Mouse (Mus musculus) megakaryocyte, embryonic 14.5 days (primary cell): ENCODE data around the gene Naa16. TPM values are rescaled to one million over a fixed set of nuclear protein-coding genes. Genes with fewer than 3 reads are reported as not detected.

Experiments used
- H3K27me3 ChIP-seq: replicated peaks from 2 replicates; pipeline ENCODE3; 2012; ENCODE audit warnings: inconsistent platforms
- H3K36me3 ChIP-seq: replicated peaks from 2 replicates; pipeline ENCODE3; 2012; ENCODE audit warnings: low read length, inconsistent platforms, mixed read lengths
- H3K4me1 ChIP-seq: 2 replicates; pipeline ENCODE4 v1.6.1; 2012; ENCODE audit warnings: inconsistent platforms
- H3K4me3 ChIP-seq: replicated peaks from 2 replicates; pipeline ENCODE3; 2012; ENCODE audit warnings: moderate library complexity, mild to moderate bottlenecking, inconsistent platforms
- H3K9me3 ChIP-seq: 2 replicates; pipeline ENCODE4 v1.6.1; 2012; ENCODE audit warnings: inconsistent platforms
- FLI1 ChIP-seq: IDR thresholded peaks from 2 replicates; pipeline ENCODE4 v1.6.1; 2012; ENCODE audit warnings: low read length, inconsistent platforms, mixed read lengths
- GATA1 ChIP-seq: IDR thresholded peaks from 3 replicates; pipeline ENCODE4 v1.6.1; 2012; ENCODE audit warnings: mixed read lengths, low read length, inconsistent platforms, borderline replicate concordance
- polyA plus RNA-seq: library from polyadenylated mRNA; stranded (reverse); fragments of >175 nt; gene quantifications from 2 replicates; pipeline ENCODE4 v1.2.3, GENCODE M21; 2012; ENCODE audit warnings: low replicate concordance; ENCODE audit not compliant: insufficient read depth

Naa16 gene
- polyA plus RNA-seq, 1 experiment, result 5.8 TPM

GRCm38 (mm10) chr14:79397321-79398122, 6.9 kb upstream of the Naa16 start, which contains the start of gene Mtrf1:
Mtrf1 (plus strand) TSS chr14:79397772.
- no peaks in the 10 kb centered on the region for H3K9me3 ChIP-seq
- peaks cover 24% of the 10 kb centered on the region for H3K4me1 ChIP-seq
- TF ChIP-seq GATA1, result no peak
- TF ChIP-seq FLI1, result no peak
- H3K36me3 ChIP-seq, result peaks cover 34% of the 10 kb centered on the region
- H3K27me3 ChIP-seq, result no peaks in the 10 kb centered on the region
- peak within 1 kb of the TSS; percentile 94 for H3K4me3 ChIP-seq

DNA sequence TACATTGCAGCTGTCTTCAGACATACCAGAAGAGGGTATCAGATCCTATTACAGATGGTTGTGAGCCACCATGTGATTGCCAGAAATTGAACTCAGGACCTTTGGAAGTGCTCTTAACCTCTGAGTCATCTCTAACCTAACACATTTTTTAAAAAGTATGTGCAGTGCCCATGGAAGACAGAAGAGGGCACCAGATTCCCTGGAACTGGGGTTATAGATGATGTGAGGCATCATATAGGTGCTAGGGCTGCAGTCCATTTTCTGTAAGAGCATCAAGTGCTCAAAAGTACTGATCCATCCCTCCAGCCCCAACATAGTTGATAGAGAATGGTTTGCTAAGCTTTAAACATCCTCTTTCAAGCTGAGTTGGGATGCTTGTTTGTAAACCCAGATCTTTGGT, 4.0 kb upstream of the Naa16 start:
- no peak for TF ChIP-seq GATA1
- no peak for TF ChIP-seq FLI1
- no peak overlapping the region for H3K4me3 ChIP-seq
- H3K36me3 ChIP-seq, result peaks cover 9% of the 10 kb centered on the region
- peaks cover 30% of the 10 kb centered on the region for H3K4me1 ChIP-seq
- no peaks in the 10 kb centered on the region for H3K27me3 ChIP-seq
- H3K9me3 ChIP-seq, result no peaks in the 10 kb centered on the region

DNA sequence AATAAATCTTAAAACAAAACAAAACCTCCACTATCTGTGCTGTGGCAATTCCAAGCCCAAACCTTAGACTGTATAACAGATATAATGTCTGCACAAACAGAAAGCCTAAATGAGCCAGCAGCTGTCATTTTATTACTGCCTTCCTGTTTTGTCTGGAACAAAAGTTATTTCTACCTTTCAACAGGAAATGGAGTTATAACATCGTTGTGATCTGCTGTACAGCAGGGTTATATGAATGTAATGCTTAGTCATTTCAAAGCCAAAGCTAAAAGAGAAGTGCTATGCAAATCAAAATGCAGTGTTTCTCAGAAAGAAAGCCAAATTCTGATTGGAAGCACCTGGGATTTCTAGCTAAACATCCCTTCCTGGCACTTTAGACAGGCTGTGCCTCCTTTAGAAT, 2.7 kb upstream of the Naa16 start:
- no peak for TF ChIP-seq GATA1
- no peak for TF ChIP-seq FLI1
- Histone ChIP-seq H3K27me3 (no peaks in the 10 kb centered on the region), H3K4me3 (no peak overlapping the region)

DNA sequence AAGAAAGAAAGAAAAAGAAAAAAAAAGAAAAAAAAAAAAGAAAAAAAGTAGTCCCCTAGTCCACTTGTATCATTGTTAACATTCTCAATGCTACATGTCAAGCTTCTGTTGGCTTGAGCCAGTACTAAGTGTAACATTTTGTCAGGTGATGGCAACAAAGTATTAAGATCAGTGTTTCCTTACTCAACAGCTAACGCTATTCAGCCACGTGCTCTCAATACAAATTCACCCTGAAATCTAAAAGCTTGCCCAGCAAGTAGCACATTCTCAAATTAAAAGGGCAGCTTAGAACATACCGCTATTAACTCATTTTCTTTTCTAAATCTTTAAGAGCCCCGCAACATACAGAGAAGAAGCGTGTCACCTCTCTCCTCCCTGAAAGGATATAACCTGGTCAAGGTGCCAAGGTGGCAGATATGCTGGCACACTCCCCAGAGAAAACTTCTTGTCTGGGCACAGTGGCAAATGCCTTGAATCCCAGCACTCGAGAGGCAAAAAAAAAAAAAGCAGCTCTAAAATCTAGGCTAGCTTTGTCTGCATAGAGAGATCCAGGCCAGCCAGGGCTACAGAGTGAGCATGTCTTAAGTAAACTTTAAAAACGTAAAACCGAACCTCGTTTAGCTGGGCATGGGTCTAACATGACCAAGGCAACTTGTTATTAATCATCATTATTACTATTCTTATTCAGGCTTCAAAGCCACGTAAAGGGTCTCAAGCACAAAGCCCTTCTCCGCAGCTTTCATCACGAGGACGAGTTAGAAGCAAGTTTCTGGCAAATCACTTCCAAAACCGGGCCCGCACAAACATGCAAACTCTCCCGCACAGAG, 927 bp downstream of the Naa16 start:
- Histone ChIP-seq H3K9me3 (no peaks in the 10 kb centered on the region), H3K4me1 (peaks cover 50% of the 10 kb centered on the region), H3K36me3 (peaks cover 32% of the 10 kb centered on the region), H3K4me3 (peak overlapping the region; percentile 98), H3K27me3 (no peaks in the 10 kb centered on the region)
- TF ChIP-seq FLI1 (no peak), GATA1 (no peak)

More for the DNA sequence above, 2.7 kb upstream of the Naa16 start:
- H3K9me3 ChIP-seq, result no peaks in the 10 kb centered on the region
- H3K36me3 ChIP-seq, result no peaks in the 10 kb centered on the region
- H3K4me1 ChIP-seq, result peaks cover 35% of the 10 kb centered on the region

DNA sequence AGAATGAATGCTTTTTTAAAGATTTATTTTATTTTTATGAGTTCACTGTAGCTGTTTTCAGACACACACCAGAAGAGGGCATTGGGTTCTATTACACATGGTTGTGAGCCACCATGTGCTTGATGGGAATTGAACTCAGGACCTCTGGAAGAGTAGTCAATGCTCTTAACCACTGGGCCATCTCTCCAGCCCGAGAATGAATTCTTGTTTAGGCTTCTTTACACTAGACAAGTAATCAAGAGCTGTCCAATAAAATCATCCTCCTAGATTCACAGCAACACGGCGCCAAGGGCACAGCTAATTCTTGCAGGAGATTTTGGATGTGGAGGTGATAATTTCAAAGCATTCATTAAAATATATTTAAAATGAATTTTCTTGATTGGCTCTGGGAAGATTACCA, 2.3 kb downstream of the Naa16 start:
- no peak for TF ChIP-seq GATA1
- TF ChIP-seq FLI1, result no peak
- H3K4me1 ChIP-seq, result peaks cover 42% of the 10 kb centered on the region
- no peaks in the 10 kb centered on the region for H3K9me3 ChIP-seq
- H3K27me3 ChIP-seq, result no peaks in the 10 kb centered on the region
- H3K36me3 ChIP-seq, result peaks cover 42% of the 10 kb centered on the region
- no peak overlapping the region for H3K4me3 ChIP-seq

GRCm38 (mm10) chr14:79383120-79383519, 7.5 kb downstream of the Naa16 start:
- H3K9me3 ChIP-seq, result no peaks in the 10 kb centered on the region
- no peak overlapping the region for H3K4me3 ChIP-seq
- H3K36me3 ChIP-seq, result peaks cover 79% of the 10 kb centered on the region
- TF ChIP-seq GATA1, result no peak
- TF ChIP-seq FLI1, result no peak
- no peaks in the 10 kb centered on the region for H3K27me3 ChIP-seq
- H3K4me1 ChIP-seq, result peaks cover 23% of the 10 kb centered on the region; the same call in 1 of the 2 replicates

DNA sequence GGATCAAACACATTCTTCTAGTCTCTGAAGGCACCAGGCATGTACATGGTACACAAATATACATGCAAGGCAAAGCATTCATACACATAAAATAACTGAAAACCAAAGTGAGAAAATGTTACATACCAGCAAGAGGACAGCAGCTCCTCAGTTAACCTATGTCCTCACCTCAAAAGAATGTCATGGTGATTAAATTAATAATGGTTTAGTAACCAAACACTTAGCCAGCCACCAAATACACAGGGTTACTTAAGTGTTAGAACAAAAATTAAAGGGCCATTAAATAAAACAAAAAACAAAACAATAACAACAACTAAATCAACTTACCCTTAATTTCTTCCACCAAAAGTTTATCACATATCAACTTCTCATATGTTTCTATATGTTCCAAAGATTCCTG, 13.5 kb downstream of the Naa16 start:
- Histone ChIP-seq H3K4me1 (peaks cover 13% of the 10 kb centered on the region; the same call in 1 of the 2 replicates), H3K4me3 (no peak overlapping the region), H3K36me3 (peaks cover 67% of the 10 kb centered on the region), H3K9me3 (no peaks in the 10 kb centered on the region), H3K27me3 (no peaks in the 10 kb centered on the region)
- TF ChIP-seq GATA1 (no peak), FLI1 (no peak)

GRCm38 (mm10) chr14:79358055-79358454, 32.5 kb downstream of the Naa16 start:
- Histone ChIP-seq H3K4me1 (peaks cover 13% of the 10 kb centered on the region), H3K4me3 (no peak overlapping the region), H3K27me3 (no peaks in the 10 kb centered on the region), H3K36me3 (peaks cover 85% of the 10 kb centered on the region), H3K9me3 (no peaks in the 10 kb centered on the region)
- TF ChIP-seq GATA1 (no peak), FLI1 (no peak)

- Histone ChIP-seq H3K27me3 (no peaks in the 10 kb centered on the region), H3K4me1 (peaks cover 11% of the 10 kb centered on the region), H3K9me3 (peaks cover 9% of the 10 kb centered on the region), H3K4me3 (no peak overlapping the region), H3K36me3 (peaks cover 89% of the 10 kb centered on the region)
- TF ChIP-seq GATA1, result no peak
- TF ChIP-seq FLI1, result no peak
Measured at GRCm38 (mm10) chr14:79346384-79346783, 44.2 kb downstream of the Naa16 start.

DNA sequence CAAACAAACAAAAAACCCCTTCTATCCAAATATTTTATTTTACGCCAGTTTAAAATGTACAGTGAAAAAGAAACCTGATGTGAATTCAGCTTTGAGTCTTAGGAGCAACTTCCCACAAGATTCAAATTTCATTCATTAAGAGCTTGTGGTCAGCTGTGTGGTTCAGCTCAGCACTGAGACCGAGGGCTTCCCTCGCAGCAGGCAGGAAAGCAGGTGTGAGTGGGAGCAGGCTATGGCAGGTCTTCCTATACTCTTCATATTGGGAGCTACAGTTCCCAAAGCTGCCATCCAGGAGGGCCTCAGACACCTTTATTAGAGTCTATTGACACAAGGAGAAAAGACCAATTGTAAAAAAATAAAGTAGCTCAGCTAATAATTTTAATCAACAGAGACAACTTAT, 55.0 kb downstream of the Naa16 start:
- Histone ChIP-seq H3K9me3 (no peaks in the 10 kb centered on the region), H3K4me3 (no peak overlapping the region), H3K4me1 (peaks cover 32% of the 10 kb centered on the region), H3K36me3 (peaks cover 78% of the 10 kb centered on the region), H3K27me3 (no peaks in the 10 kb centered on the region)
- TF ChIP-seq FLI1, result no peak
- no peak for TF ChIP-seq GATA1
